Mouse (Mus musculus) hindbrain, embryonic 11.5 days (tissue): ENCODE results near the gene Map3k9. TPM values are rescaled to one million over a fixed set of nuclear protein-coding genes. Genes with fewer than 3 reads are reported as not detected.

ENCODE experiments used
- ATAC-seq: fragments of 200-750 bp; cut with Nextera tagmentation; 2 replicates; pipeline ENCODE4 v1.8.0; 2017; ENCODE audit warnings: mild to moderate bottlenecking, moderate TSS enrichment, moderate library complexity; ENCODE audit not compliant: low FRiP score
- DNase-seq: peaks from one replicate; pipeline ENCODE4 v3.0.0-alpha.2; 2015; ENCODE audit warnings: low spot score
- H3K27ac ChIP-seq: fragments of 300-500 bp; sonication (generic); 2 replicates; pipeline ENCODE4 v1.5.1; 2014; ENCODE audit warnings: mild to moderate bottlenecking, low read depth, low read length
- H3K27me3 ChIP-seq: fragments of 300-500 bp; sonication (generic); 2 replicates; pipeline ENCODE4 v1.6.1; 2014; ENCODE audit warnings: mild to moderate bottlenecking, low read length, moderate library complexity, mixed read lengths; ENCODE audit not compliant: control insufficient read depth, insufficient read depth
- H3K36me3 ChIP-seq: fragments of 300-500 bp; sonication (generic); 2 replicates; pipeline ENCODE4 v1.6.1; 2014; ENCODE audit warnings: mild to moderate bottlenecking, low read length, moderate library complexity, mixed read lengths; ENCODE audit not compliant: control insufficient read depth, insufficient read depth
- H3K4me1 ChIP-seq: fragments of 300-500 bp; sonication (generic); replicated peaks from 2 replicates; pipeline ENCODE4 v1.6.1; 2014; ENCODE audit warnings: low read length, mixed read lengths; ENCODE audit not compliant: control insufficient read depth, insufficient read depth
- H3K4me2 ChIP-seq: fragments of 300-500 bp; sonication (generic); replicated peaks from 2 replicates; pipeline ENCODE4 v1.6.1; 2014; ENCODE audit warnings: mild to moderate bottlenecking, low read depth, low read length
- H3K4me3 ChIP-seq: fragments of 300-500 bp; sonication (generic); 2 replicates; pipeline ENCODE4 v1.5.1; 2014; ENCODE audit warnings: low read depth, low read length
- H3K9ac ChIP-seq: fragments of 300-500 bp; sonication (generic); 2 replicates; pipeline ENCODE4 v1.6.1; 2014; ENCODE audit warnings: low read depth, low read length
- H3K9me3 ChIP-seq: fragments of 300-500 bp; sonication (generic); 2 replicates; pipeline ENCODE4 v1.6.1; 2016; ENCODE audit warnings: low read length; ENCODE audit not compliant: control insufficient read depth
- WGBS: fragments of 180-500 bp; shearing (Covaris S2); extraction: QIAGEN DNeasy Blood & Tissue Kit; methylation state at CpG from one replicate; pipeline ENCODE4 v1.1.7; 2014; 5-methylcytosine and 5-hydroxymethylcytosine counted together
- polyA plus RNA-seq: library from polyadenylated mRNA; unstranded; fragments of >200 nt; fragmentation: Nextera tagmentation; extraction: Ambion mirVana; gene quantifications from 2 replicates; pipeline ENCODE4 v1.2.1, GENCODE M21; 2014

Map3k9 gene
- polyA plus RNA-seq, 1 experiment from 2014 or later, result 3.4 TPM

DNA sequence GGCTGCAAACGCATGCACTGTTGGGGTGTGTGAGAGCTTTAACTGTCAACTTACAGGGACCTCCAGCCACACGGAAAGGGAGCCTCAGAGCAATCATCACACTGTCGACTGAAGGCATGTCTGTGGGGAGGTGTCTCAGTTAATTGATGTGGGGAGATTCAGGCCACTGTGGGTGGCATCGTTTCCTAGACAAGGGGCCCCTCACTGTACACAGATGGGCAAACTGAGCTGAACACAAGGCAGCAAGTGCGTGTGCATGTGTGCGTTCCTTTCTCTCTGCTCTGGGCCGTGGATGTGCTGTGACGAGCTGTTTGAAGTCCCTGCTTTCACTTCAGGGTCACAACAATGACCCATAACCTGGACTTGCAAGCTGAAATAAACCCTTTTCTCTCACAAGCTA lies 29.4 kb upstream of the Map3k9 start:
- DNase-seq, result no peak
- H3K27me3 ChIP-seq, result no peaks in the 10 kb centered on the region
- no peaks in the 10 kb centered on the region for H3K36me3 ChIP-seq
- H3K4me3 ChIP-seq, result no peak overlapping the region
- WGBS, result 46% methylated on average over 8 of the region's 8 CpGs
- H3K9ac ChIP-seq, result no peak overlapping the region
- no peaks in the 10 kb centered on the region for H3K4me1 ChIP-seq
- H3K4me2 ChIP-seq, result no peak overlapping the region
- H3K27ac ChIP-seq, result no peak overlapping the region
- ATAC-seq, result no peak
- no peaks in the 10 kb centered on the region for H3K9me3 ChIP-seq

DNA sequence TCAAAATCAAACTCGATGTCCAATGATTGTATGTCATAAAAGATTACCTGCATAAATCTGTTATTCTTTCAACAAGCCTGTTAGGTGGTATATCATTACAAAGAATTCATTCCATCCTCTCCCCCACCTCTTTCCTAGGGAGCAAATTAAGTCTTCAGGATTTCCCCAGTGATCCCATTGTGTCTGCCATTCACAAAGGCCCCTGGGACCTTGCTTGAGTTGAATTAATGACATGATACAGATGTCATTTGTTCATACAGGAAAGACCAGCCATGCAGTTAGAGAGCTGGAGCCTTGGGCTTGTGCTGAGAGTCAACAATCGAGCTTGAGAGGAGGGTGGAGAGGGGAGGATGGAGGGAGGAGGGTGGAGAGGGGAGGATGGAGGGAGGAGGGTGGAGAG lies 27.6 kb upstream of the Map3k9 start:
- H3K4me2 ChIP-seq, result no peak overlapping the region
- H3K36me3 ChIP-seq, result no peaks in the 10 kb centered on the region
- peak; percentile 31 for DNase-seq
- H3K9ac ChIP-seq, result no peak overlapping the region
- H3K27ac ChIP-seq, result no peak overlapping the region
- H3K27me3 ChIP-seq, result no peaks in the 10 kb centered on the region
- no peaks in the 10 kb centered on the region for H3K9me3 ChIP-seq
- 50% methylated on average over 2 of the region's 2 CpGs for WGBS
- peak; percentile 30; the same call in 1 of the 2 replicates for ATAC-seq
- no peaks in the 10 kb centered on the region for H3K4me1 ChIP-seq
- H3K4me3 ChIP-seq, result no peak overlapping the region

DNA sequence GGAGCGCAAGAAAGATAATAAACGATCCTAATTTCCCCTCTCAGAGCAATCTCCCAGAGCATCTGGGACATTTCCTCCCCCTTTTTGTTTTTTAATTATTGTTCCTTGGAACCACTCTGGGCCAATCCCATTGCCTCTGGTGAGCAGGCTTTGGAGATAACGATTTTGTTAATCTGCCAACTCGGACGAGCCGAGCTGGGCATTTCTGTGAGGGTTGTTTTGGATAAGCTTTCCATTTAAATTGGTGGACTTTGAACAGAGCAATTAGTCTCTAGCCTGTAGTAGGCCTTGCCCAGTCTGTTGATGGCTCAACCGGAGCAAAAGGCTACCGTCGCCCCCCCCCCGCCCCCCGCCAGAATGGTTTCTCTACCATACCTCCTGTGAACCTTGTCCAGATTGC lies 27.0 kb upstream of the Map3k9 start:
- no peaks in the 10 kb centered on the region for H3K4me1 ChIP-seq
- DNase-seq, result no peak
- no peaks in the 10 kb centered on the region for H3K36me3 ChIP-seq
- H3K9ac ChIP-seq, result no peak overlapping the region
- 32% methylated on average over 11 of the region's 11 CpGs for WGBS
- no peak overlapping the region for H3K27ac ChIP-seq
- no peak for ATAC-seq
- H3K9me3 ChIP-seq, result no peaks in the 10 kb centered on the region
- H3K4me2 ChIP-seq, result peak overlapping the region; percentile 43
- no peaks in the 10 kb centered on the region for H3K27me3 ChIP-seq
- no peak overlapping the region for H3K4me3 ChIP-seq

DNA sequence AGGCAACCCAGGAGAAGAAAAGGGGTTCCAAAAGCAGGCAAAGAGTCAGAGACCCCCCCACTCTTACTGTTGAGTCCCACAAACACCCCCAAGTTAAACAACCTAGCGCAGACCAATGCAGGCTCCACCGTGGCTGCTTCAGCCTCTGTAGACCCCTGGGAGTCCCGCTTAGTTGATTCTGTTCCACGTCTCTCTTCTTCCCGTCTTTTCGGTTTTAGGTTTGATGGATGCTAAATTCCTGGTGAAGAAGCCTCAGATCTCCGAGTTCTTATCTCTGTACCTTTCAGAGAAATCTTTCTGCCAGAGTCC lies 26.5 kb upstream of the Map3k9 start:
- no peaks in the 10 kb centered on the region for H3K9me3 ChIP-seq
- DNase-seq, result peak; percentile 41
- peak overlapping the region; percentile 21; the same call in 1 of the 2 replicates for H3K4me3 ChIP-seq
- 4% methylated on average over 7 of the region's 7 CpGs for WGBS
- H3K27me3 ChIP-seq, result no peaks in the 10 kb centered on the region
- H3K27ac ChIP-seq, result no peak overlapping the region
- H3K4me1 ChIP-seq, result no peaks in the 10 kb centered on the region
- H3K9ac ChIP-seq, result no peak overlapping the region
- no peaks in the 10 kb centered on the region for H3K36me3 ChIP-seq
- H3K4me2 ChIP-seq, result peak overlapping the region; percentile 43
- no peak for ATAC-seq

DNA sequence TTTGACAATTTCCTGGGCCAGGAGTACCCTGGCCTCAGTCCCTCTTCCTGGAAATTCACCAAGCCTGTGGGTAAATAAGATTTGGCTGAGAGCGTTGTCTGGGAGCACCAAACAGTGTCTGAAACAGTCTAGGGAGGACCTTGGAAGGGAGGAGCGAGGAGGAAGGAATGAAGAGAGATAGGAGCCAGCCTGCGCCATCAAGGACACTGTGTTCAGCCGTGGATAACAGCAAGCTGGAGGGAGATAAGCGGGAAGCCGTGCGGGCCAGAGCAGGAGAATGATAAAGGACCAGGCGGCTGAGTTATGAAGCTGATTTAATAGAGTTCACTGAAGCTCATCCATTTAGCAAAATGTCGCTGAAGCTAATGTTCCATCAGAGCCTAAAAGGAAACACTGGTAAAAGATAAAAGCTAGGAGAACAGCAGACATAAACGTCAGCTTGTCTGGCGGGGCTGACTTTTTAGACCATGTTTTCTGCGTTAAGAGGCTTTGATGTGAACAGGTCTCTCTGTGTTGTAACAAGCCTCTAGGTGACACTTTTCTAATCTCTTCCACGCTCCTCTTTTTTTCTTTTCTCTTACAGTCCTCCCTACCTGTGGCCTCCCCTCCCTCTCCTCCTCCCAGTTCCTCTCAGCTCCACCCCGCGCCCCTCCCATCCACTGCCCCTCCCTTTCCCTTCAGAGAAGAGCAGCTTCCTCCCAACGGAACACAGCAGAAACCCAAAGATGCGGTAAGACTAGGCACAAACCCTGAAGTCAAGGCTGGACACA lies 26.0 kb upstream of the Map3k9 start:
- WGBS, result 30% methylated on average over 17 of the region's 17 CpGs
- no peaks in the 10 kb centered on the region for H3K4me1 ChIP-seq
- H3K4me2 ChIP-seq, result peak overlapping the region; percentile 43
- H3K36me3 ChIP-seq, result no peaks in the 10 kb centered on the region
- ATAC-seq (no peak), DNase-seq (no peak)
- H3K9ac ChIP-seq, result no peak overlapping the region
- no peak overlapping the region for H3K27ac ChIP-seq
- no peaks in the 10 kb centered on the region for H3K27me3 ChIP-seq
- H3K9me3 ChIP-seq, result no peaks in the 10 kb centered on the region
- peak overlapping the region; percentile 21; the same call in 1 of the 2 replicates for H3K4me3 ChIP-seq

DNA sequence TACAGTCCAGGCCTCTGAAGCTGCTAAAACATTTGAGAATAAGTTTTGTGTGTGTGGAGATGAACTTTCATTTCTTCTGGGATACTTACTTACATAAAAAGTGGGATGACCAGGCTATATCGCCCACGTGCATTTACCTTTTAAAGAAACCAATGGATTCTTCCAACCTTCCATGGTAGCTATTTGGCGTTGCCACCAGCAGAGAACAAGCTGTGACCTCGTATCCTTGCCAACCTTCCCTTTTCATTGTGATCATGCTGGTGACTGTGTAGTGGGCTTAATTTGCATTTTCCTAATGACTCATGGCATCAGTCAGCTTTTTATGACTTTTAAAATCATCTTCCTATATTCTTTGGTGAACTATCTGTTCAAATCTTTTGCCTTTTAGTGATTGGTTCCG lies 25.1 kb upstream of the Map3k9 start:
- no peak overlapping the region for H3K4me3 ChIP-seq
- no peaks in the 10 kb centered on the region for H3K36me3 ChIP-seq
- no peaks in the 10 kb centered on the region for H3K4me1 ChIP-seq
- WGBS, result 83% methylated on average over 5 of the region's 5 CpGs
- no peaks in the 10 kb centered on the region for H3K9me3 ChIP-seq
- no peak for ATAC-seq
- H3K4me2 ChIP-seq, result no peak overlapping the region
- H3K27ac ChIP-seq, result no peak overlapping the region
- no peaks in the 10 kb centered on the region for H3K27me3 ChIP-seq
- no peak for DNase-seq
- no peak overlapping the region for H3K9ac ChIP-seq

DNA sequence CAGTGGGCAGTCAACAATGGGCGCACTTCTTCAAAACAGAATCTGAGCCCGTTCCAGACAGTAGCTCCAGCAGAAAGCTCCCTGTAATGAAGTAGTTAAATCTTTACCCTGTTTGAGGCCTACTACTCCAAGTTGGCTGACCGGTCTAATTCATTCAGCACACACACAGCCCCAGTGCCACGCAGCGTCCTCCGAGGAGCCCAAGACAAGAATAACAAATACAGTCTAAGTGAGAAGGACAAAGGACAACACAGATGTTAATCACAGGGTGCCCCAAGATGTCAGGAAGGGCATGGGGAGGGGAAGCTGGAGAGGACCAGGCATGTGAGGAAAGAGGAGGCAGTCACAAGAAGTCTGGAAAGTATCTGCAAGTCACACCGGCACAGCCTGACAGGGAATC lies 22.8 kb upstream of the Map3k9 start:
- peak; percentile 42 for DNase-seq
- ATAC-seq, result no peak
- no peak overlapping the region for H3K4me3 ChIP-seq
- H3K27ac ChIP-seq, result no peak overlapping the region
- H3K9ac ChIP-seq, result no peak overlapping the region
- no peak overlapping the region for H3K4me2 ChIP-seq
- 33% methylated on average over 7 of the region's 7 CpGs for WGBS
- H3K4me1 ChIP-seq, result no peaks in the 10 kb centered on the region
- no peaks in the 10 kb centered on the region for H3K9me3 ChIP-seq
- H3K36me3 ChIP-seq, result no peaks in the 10 kb centered on the region
- no peaks in the 10 kb centered on the region for H3K27me3 ChIP-seq

DNA sequence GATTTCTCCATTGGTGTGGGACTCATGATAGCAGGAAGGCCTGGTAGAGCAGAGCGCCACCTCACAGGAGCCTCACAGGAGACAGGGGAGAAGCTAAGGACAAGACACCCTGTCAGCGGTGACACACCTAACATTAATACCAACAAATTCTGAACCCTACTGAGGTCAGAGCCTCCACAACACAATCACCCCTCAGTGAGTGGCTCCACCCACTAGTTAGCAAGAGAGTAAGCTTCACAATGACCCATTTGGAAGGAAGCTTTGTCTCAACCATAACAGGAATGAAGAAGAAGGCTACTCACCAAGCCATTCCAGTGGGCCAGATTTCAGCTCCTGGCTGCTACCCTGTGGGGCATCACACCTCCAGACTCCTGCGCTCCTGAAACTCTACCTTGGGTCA lies 22.0 kb upstream of the Map3k9 start:
- Histone ChIP-seq H3K4me3 (no peak overlapping the region), H3K27ac (no peak overlapping the region), H3K9me3 (no peaks in the 10 kb centered on the region), H3K27me3 (no peaks in the 10 kb centered on the region), H3K36me3 (no peaks in the 10 kb centered on the region), H3K4me2 (no peak overlapping the region), H3K9ac (no peak overlapping the region), H3K4me1 (no peaks in the 10 kb centered on the region)
- DNase-seq (no peak), ATAC-seq (no peak)
- 89% methylated on average over 3 of the region's 3 CpGs for WGBS

DNA sequence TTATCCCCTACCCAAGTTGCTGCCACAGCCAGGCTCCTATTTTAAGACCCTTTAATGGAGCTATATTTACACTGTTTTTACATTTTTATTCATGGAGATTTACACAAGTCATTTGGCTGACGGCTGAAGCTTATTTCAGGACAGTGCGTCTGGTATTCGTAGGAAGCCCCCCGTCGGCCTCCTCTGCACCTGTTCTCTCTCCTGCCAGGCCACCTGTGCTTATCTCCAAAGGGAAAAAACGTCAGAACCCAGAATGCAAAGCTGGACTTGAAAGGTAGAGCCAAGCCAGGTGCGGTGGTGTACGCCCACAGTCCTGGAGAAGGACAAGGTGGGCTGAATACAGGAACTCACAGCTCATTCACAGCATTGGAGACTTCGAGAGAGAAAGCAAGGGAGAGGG lies 20.2 kb upstream of the Map3k9 start:
- WGBS, result 87% methylated on average over 9 of the region's 9 CpGs
- no peak overlapping the region for H3K4me3 ChIP-seq
- ATAC-seq, result no peak

More for the DNA sequence above, 20.2 kb upstream of the Map3k9 start:
- H3K9me3 ChIP-seq, result no peaks in the 10 kb centered on the region
- no peak overlapping the region for H3K9ac ChIP-seq
- no peaks in the 10 kb centered on the region for H3K36me3 ChIP-seq
- no peak overlapping the region for H3K4me2 ChIP-seq
- H3K27me3 ChIP-seq, result no peaks in the 10 kb centered on the region
- H3K27ac ChIP-seq, result no peak overlapping the region
- H3K4me1 ChIP-seq, result no peaks in the 10 kb centered on the region
- no peak for DNase-seq
